Mouse (Mus musculus): ENCODE measurements at regions not wholly inside any gene's neighbourhood (a gene's known extent, or its start where the extent isn't known, plus 50 kb on each side); places are given as distances from the start of the nearest gene placed in this dataset.

- no peak for DNase-seq
These were observed 216.6 kb upstream of the Auts2 start for GRCm38 (mm10) chr5:132759751-132760150.

GRCm38 (mm10) chr5:132758941-132759340, 215.8 kb upstream of the Auts2 start:
- DNase-seq: no peak

- no peak for DNase-seq
These were observed 194.8 kb upstream of the Auts2 start for GRCm38 (mm10) chr5:132737966-132738365.

GRCm38 (mm10) chr5:132728689-132729189, 185.6 kb upstream of the Auts2 start:
- DNase-seq: no peak

- no peak for DNase-seq
These were observed 181.3 kb upstream of the Auts2 start for GRCm38 (mm10) chr5:132724467-132724866.

GRCm38 (mm10) chr5:132710301-132710700, 167.2 kb upstream of the Auts2 start:
- DNase-seq: no peak

GRCm38 (mm10) chr5:132707531-132707930, 164.4 kb upstream of the Auts2 start:
- no peak for DNase-seq

- no peak for DNase-seq
These were observed 160.4 kb upstream of the Auts2 start for GRCm38 (mm10) chr5:132703455-132704100.

GRCm38 (mm10) chr5:132702573-132702972, 159.4 kb upstream of the Auts2 start:
- no peak for DNase-seq

- DNase-seq: no peak
These were observed 147.6 kb upstream of the Auts2 start for GRCm38 (mm10) chr5:132690784-132691183.

GRCm38 (mm10) chr5:132675261-132675660, 132.1 kb upstream of the Auts2 start:
- DNase-seq: no peak

- peak; percentile 5 for DNase-seq
These were observed 130.6 kb upstream of the Auts2 start for GRCm38 (mm10) chr5:132673599-132674305.

GRCm38 (mm10) chr5:132671496-132671895, 128.4 kb upstream of the Auts2 start:
- no peak for DNase-seq

- DNase-seq: no peak
These were observed 124.2 kb upstream of the Auts2 start for GRCm38 (mm10) chr5:132667316-132667715.

GRCm38 (mm10) chr5:132661266-132661665, 118.1 kb upstream of the Auts2 start:
- DNase-seq: no peak

GRCm38 (mm10) chr5:132660036-132660435, 116.9 kb upstream of the Auts2 start:
- DNase-seq: no peak

GRCm38 (mm10) chr5:132654382-132654781, 111.2 kb upstream of the Auts2 start:
- no peak for DNase-seq

- DNase-seq: no peak
These were observed 110.7 kb upstream of the Auts2 start for GRCm38 (mm10) chr5:132653694-132654300.

- DNase-seq: no peak
These were observed 109.1 kb upstream of the Auts2 start for GRCm38 (mm10) chr5:132652201-132652600.

GRCm38 (mm10) chr5:132649771-132650170, 106.6 kb upstream of the Auts2 start:
- DNase-seq: no peak

- no peak for DNase-seq
These were observed 105.6 kb upstream of the Auts2 start for GRCm38 (mm10) chr5:132648751-132649150.

GRCm38 (mm10) chr5:132644646-132645172, 101.6 kb upstream of the Auts2 start:
- no peak for DNase-seq

- no peak for DNase-seq
These were observed 100.1 kb upstream of the Auts2 start for GRCm38 (mm10) chr5:132643270-132643669.
